Mouse (Mus musculus) WW6 (cell line): ENCODE measurements at regions not wholly inside any gene's neighbourhood (a gene's known extent, or its start where the extent isn't known, plus 50 kb on each side); places are given as distances from the start of the nearest gene placed in this dataset.
A peak's percentile ranks its signal among the peaks of the same experiment; 100 is the strongest.

Experiments
- DNase-seq: peaks from one replicate; pipeline ENCODE4 v3.0.0-alpha.2; 2013; ENCODE audit warnings: low read depth, low spot score

- no peak for DNase-seq
Observed at GRCm38 (mm10) chr8:24287861-24288260, 437.8 kb downstream of the Adam3 start.

- DNase-seq: no peak
Observed at GRCm38 (mm10) chr8:24284966-24285365, 440.7 kb downstream of the Adam3 start.

GRCm38 (mm10) chr8:24283901-24284405, 441.7 kb downstream of the Adam3 start:
- DNase-seq: no peak

- no peak for DNase-seq
Observed at GRCm38 (mm10) chr8:24280296-24280695, 445.4 kb downstream of the Adam3 start.

- DNase-seq: no peak
Observed at GRCm38 (mm10) chr8:24278391-24278790, 447.3 kb downstream of the Adam3 start.

- DNase-seq: no peak
Observed at GRCm38 (mm10) chr8:24261359-24261758, 464.3 kb downstream of the Adam3 start.

GRCm38 (mm10) chr8:24258622-24259021, 467.0 kb downstream of the Adam3 start:
- DNase-seq: no peak

- DNase-seq: no peak
Observed at GRCm38 (mm10) chr8:24242211-24242610, 483.4 kb downstream of the Adam3 start.

GRCm38 (mm10) chr8:24240211-24240983, 485.3 kb downstream of the Adam3 start:
- DNase-seq: peak; percentile 11

- DNase-seq: no peak
Observed at GRCm38 (mm10) chr8:24234981-24235380, 490.7 kb downstream of the Adam3 start.

GRCm38 (mm10) chr8:24228148-24228547, 497.5 kb downstream of the Adam3 start:
- no peak for DNase-seq

GRCm38 (mm10) chr8:24227331-24228072, 498.1 kb downstream of the Adam3 start:
- no peak for DNase-seq

- no peak for DNase-seq
Observed at GRCm38 (mm10) chr8:24220222-24220621, 505.4 kb downstream of the Adam3 start.

GRCm38 (mm10) chr8:24216655-24217054, 509.0 kb downstream of the Adam3 start:
- no peak for DNase-seq

GRCm38 (mm10) chr8:24215510-24216138, 510.0 kb downstream of the Adam3 start:
- no peak for DNase-seq

- no peak for DNase-seq
Observed at GRCm38 (mm10) chr8:24214315-24214714, 511.3 kb downstream of the Adam3 start.

- DNase-seq: no peak
Observed at GRCm38 (mm10) chr8:24212216-24213200, 513.1 kb downstream of the Adam3 start.

GRCm38 (mm10) chr8:24211091-24211490, 514.6 kb downstream of the Adam3 start:
- DNase-seq: no peak
